Mouse (Mus musculus) heart, adult 8-10 months (tissue): Measurements from ENCODE around the gene Hectd4. TPM values are rescaled to one million over a fixed set of nuclear protein-coding genes. Genes with fewer than 3 reads are reported as not detected.
"Not testable (repeated sequence)": the region's sequence is repeated elsewhere in the genome, so short reads cannot be mapped to it uniquely, and the experiment has no call there.

Source experiments
- DNase-seq: peaks from one replicate; pipeline ENCODE4 v3.0.0; 2022; ENCODE audit warnings: low spot score
- total RNA-seq, 4 experiments: library from RNA; stranded (reverse); gene quantifications; 2 replicates each; pipeline ENCODE4 v1.2.4; 2022

Hectd4 gene
- total RNA-seq, 4 experiments from 2014 or later = 22.8 to 26.9 (median 24.1) TPM

DNA sequence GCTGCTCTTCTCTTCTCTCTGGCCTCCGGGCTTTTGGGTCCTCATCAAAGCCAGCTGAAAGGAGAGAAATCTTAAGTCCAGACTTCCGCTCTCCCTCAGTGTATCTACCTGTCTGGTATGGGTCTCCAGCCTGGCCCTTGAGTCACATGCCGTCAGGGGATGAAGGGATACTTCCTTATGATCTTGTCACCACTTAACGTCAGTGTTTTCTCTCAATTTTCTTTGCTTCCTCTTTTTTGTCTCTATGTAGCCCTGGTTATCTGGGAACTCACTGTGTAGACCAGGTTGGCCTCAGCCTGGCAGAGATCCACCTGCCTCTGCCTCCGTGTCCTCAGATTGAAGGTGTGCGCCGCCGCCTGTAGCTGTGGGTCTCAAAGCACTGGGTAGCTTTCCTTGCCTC, 124.0 kb downstream of the Hectd4 start:
- DNase-seq = no peak

DNA sequence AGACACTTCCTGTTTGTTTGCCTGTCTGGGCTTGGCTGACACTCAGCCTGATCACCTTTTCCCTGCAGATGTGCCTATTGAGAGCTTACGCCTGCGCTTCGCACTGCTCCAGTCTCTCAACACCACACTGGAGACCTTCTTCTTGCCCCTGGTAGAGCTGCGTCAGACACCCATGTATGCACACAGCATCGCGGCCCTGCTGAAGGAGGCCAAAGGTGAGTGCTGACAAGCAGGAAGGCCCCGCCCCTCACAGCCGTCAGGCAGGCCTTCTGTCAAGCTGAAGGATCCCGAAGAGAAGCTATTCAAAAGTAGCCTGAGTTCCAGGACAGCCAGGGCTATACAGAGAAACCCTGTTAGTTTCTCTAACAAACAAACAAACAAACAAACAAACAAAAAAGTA, 139.2 kb downstream of the Hectd4 start:
- no peak for DNase-seq

DNA sequence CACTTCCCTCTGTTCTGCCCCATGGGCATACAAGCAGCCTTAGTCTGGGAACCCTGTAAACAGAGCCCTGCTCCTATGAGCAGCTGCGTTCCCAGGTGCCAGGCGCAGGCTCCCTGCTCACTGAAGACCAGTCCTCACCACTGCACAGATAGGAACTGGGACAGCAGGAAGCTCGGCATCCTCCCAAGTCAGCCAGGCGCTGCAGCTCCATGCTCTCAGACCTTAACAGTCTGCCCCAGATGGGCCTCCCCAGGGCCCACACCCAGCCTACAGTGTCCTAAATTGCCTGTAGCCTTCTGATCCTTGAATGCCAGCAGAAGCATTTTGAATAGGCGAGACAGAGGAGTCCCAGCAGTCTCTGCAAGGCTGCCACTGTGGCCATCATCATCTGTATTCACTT, 141.7 kb downstream of the Hectd4 start:
- no peak for DNase-seq

- DNase-seq = no peak
These were observed 143.4 kb downstream of the Hectd4 start for GRCm38 (mm10) chr5:121363441-121363840.

DNA sequence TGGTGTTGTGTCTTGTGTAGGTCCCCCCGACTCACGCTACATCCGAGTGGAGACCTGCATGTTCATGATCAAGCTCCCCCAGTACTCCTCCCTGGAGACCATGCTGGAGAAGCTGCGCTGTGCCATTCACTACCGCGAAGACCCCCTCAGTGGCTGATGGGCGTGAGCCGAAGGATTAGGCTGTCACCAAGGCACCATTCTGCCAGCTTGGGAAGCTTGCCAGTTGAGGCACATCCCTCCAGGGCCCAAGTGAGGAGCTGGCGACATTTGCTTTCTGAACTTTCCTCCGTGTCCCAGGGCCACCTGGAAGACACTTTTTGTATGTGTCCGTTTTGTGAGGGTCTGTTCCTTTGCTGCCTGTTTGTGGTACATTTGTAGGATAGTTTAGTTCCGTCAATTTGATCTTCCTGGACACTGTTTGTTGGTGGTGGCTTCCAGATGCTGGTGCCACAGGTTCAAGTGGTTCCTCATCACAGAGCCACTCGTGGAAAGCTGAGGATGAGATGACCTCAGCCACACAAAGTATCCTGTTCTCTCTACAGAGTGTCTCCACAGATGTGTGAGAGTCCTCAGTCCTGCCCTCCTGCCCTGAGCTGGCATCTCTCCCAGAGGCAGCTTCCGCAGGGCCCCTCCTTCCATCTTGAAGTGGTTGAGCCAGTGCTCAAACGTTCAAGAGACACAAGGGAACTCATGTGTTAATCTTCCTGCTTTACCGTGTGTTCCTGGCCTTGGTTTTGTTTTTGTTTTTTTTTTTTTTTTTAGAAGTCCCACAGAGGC, 146.6 kb downstream of the Hectd4 start:
- DNase-seq = no peak

DNA sequence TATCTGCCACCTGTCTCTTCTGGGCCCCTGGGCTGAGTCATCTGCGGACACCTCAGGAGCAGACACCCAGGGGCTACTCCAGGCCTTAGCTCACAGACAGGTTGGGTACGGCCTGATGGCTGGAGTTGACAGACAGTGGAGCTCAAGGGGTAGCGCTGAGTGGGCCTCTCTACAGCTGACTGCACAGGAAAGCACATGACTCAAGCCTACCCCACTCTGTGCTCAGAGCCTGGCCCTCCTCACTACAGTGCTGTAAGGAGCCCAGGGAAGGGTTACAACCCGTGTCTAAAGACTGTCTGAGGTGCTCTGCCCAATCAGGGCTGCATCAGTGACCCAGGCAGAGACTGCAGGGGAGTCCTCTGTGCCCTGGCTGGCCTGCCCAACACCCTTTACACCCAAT, 147.2 kb downstream of the Hectd4 start:
- DNase-seq = no peak

- no peak for DNase-seq
These were observed 151.7 kb downstream of the Hectd4 start for GRCm38 (mm10) chr5:121371712-121372111.

- DNase-seq = no peak
These were observed 154.8 kb downstream of the Hectd4 start for GRCm38 (mm10) chr5:121374790-121375189.

DNA sequence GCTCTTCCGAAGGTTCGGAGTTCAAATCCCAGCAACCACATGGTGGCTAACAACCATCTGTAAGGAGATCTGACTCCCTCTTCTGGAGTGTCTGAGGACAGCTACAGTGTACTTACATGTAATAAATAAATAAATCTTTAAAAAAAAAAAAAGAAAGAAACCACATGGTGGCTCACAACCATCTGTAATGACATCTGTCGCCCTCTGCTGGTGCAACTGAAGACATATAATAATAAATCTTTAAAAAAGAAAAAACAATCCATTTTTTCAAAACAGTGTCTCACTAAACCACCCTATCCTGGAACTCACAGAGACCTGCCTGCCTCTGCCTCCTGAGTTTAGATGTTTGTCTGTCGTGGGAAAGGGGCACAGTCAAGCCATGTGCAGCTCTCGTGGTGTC, 157.0 kb downstream of the Hectd4 start:
- DNase-seq = not testable (repeated sequence)

DNA sequence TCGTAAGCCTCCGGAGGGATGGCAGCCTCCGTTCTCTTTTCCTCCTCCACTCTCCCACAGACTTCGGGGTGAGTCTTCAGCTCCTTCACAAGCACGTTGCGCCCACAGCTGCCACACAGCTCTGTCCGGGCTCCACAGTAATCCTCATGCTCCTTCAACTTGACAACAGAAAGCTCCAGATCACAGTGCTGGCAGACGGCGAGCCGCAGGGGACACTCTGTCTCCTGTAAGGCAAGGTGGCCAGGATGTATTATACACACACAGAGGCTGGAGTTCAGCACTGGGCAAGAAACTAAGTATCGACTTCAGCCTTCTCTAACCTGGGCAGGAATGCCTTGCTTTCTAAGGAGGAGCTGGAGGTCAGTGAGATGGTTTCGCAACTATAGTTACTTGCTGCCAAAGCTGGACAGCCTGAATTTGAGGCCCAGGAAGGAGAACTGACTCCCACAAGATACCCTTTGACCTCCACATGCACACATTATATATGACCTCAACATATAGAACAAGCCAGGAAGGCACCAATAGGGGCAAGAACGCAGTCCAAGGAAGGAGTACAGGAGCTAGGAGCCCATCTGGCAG, 158.7 kb downstream of the Hectd4 start:
- DNase-seq = no peak

DNA sequence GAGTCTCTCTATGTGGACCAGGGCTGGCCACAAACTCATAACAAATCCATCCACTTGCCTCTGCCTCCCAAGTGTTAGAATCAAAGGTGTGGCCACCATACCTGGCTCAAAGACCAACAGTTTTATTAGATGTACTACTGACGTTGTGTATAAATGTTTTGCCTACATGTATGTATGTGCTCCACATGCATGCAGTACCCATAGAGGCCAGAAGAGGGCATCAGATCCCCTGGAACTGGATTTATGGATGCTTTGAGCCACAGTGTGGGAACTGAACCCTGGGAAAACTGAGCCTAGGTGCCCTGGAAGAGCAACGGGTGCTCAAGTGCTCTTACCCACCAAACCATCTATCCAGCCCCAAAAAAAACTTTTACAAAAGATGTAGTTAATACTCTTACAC, 160.7 kb downstream of the Hectd4 start:
- DNase-seq = no peak

- DNase-seq = no peak
These were observed 164.1 kb downstream of the Hectd4 start for GRCm38 (mm10) chr5:121383857-121384756.

DNA sequence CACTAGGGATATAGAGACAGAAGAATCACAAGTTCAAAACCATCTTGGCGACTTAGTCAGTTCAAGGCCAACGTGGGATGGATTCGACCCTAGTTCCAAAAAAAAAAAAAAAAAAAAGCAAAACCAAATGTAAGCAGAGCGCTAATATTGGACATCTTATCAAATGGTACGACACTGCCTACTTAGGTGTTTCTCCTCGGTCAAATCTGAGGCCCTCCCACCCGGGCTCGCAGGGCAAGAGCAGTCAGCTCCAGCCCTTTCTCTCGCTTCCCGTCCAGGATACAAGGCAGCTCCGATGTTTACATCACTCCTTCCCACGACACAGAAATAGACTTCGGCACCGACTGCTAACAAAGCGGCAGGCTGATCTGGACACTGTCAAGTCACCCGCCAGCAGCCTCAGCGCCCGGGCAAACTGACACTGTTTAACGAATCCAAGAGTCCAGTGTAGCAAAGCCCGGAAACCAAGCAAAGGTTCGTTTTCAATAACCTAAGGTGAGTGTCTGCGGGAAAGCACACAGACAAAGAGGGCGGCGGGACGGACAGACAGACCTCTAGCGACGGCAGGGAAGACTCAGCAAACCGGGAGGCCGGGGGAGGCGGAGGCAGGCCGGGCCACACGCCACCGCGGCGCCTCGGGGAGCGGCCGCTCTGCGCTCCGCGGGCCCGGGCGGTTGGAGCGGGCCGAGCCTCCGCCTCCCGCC, 164.9 kb downstream of the Hectd4 start:
- DNase-seq = peak; percentile 71

- DNase-seq = peak; percentile 95
These were observed 165.6 kb downstream of the Hectd4 start, which contains the start of gene Trafd1 for GRCm38 (mm10) chr5:121385461-121386119. Gene Trafd1, minus strand, starts transcription at chr5:121385632.

GRCm38 (mm10) chr5:121386120-121386909, 166.3 kb downstream of the Hectd4 start:
- DNase-seq = no peak

GRCm38 (mm10) chr5:121387126-121387525, 167.1 kb downstream of the Hectd4 start:
- DNase-seq = no peak

DNA sequence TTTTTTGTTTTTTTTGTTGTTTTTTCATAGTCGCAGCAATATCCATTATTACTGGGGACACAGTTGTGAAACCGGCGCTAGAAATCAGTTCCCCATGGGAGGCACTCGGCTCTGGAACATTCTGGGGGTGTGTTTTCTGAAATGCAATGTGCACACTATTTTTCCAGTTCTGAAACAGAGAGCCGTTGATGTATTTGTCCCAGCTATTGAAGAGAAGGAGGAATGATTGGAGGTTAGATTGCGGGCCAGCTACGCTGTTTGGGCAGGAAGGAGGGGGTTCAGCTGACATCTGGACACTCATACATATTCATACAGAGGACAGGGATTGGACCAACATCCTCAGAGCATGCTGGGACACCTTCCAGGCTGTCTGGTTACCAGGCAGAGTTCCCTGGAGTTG, 169.1 kb downstream of the Hectd4 start:
- DNase-seq = no peak

DNA sequence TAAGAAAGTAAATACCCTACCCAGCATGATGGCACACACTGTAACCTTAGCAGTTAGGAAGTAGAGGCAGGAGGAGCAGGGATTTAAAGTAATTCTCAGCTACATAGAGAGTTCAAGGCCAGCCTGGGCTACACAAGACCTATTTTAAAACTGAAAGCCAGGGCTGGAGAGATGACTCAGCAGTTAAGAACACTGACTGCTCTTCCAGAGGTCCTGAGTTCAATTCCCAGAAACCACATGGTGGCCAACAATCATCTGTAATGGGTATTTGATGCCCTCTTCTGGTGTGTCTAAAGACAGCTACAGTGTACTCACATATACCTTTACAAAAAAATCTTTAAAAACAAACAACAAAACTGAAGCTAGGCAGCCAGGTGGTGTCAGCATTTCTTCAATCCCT, 169.7 kb downstream of the Hectd4 start:
- DNase-seq = no peak

- peak; percentile 64 for DNase-seq
These were observed 172.8 kb downstream of the Hectd4 start for GRCm38 (mm10) chr5:121392667-121393380.

DNA sequence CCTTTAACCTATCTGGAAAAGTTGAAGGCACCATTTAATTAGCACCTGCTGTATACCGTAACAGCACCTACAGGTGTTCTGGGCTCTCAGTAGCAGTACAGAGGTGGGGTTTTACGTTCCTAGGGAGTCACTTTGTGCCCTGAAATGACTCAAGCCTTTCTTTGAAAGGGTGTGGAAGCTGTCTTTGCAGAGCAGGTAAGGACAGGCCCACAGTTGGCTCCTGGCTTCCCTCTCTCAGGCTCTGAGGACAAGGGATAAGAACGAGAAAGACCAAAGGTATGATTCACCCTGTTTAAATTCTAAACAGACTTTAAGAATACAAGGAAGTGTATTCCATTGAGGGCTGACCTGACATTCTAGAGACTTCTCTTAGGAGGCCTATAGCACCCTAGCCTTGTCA, 173.4 kb downstream of the Hectd4 start:
- no peak for DNase-seq
